Mouse (Mus musculus) macrophage (primary cell): ENCODE measurements around the gene Abo. TPM values are rescaled to one million over a fixed set of nuclear protein-coding genes. Genes with fewer than 3 reads are reported as not detected.
A peak's percentile ranks its signal among the peaks of the same experiment; 100 is the strongest.
"Not testable (repeated sequence)": the region's sequence is repeated elsewhere in the genome, so short reads cannot be mapped to it uniquely, and the experiment has no call there.

ENCODE experiments used
- H3K27ac ChIP-seq: fragments of 350-480 bp; formaldehyde crosslinking; 2 replicates; pipeline ENCODE4 v1.9.0; 2021
- H3K36me3 ChIP-seq: fragments of 350-480 bp; formaldehyde crosslinking; 2 replicates; pipeline ENCODE4 v1.9.0; 2021; ENCODE audit errors: inconsistent target
- H3K4me3 ChIP-seq: fragments of 350-480 bp; formaldehyde crosslinking; 2 replicates; pipeline ENCODE4 v1.9.0; 2021; ENCODE audit errors: inconsistent target
- H3K79me2 ChIP-seq: fragments of 350-480 bp; formaldehyde crosslinking; 2 replicates; pipeline ENCODE4 v1.9.0; 2021; ENCODE audit errors: inconsistent target
- WGBS: methylation state at CpG from one replicate; pipeline ENCODE4 v1.1.7; 2026; ENCODE audit warnings: inconsistent platforms; ENCODE audit not compliant: missing documents; 5-methylcytosine and 5-hydroxymethylcytosine counted together
- polyA plus RNA-seq: library from polyadenylated mRNA; stranded (reverse); fragments of 250-400 nt; gene quantifications from 3 replicates; pipeline ENCODE4 v1.2.4, GENCODE M21; 2018; ENCODE audit warnings: inconsistent platforms

The Abo gene
- polyA plus RNA-seq, 1 experiment from 2014 or later: not detected

DNA sequence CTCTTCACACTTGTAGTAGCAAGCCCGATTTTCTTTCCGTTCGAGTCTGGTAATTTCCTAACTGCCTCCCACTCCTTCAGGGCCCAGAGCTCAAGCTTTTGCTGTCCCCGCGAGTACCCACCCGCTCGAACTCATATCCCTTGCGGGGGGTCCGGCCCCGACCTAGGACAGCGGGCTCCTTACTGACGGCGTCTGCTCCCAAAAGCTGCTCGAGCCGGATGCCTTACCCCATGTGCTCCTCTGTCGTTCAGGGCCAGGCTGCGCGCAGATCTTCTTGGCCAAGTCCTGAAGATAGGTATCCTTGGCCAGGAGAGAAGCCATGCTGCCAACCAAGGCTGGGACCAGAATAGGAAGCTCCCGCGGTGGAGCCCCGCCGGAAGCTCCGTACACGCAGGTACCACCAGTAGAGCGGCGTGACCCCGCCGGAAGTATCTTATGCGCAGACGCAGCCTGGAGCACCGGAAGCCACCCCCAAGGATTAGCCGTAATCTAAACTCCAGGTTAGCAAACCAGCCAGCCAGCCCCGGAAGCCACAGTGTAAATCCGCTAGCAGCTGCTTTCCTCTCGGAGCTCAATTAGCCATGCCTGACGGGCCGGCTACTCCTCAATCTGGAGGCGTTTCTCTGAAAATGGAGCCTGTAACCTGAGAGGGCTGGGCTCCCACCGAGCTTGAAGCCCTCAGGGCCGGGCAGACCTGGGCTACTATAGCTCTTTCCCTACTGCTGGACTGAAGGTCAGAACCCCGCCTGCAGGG lies 37.9 kb upstream of the Abo start, which contains the start of gene Surf6:
Gene Surf6 (minus strand): TSS at position 413 of the 754 bp plus-strand sequence.
- H3K4me3 ChIP-seq: peak within 1 kb of the TSS; percentile 91
- peaks cover 41% of the 10 kb centered on the region for H3K36me3 ChIP-seq
- 2% methylated on average over 41 of the region's 41 CpGs for WGBS
- peaks cover 79% of the 10 kb centered on the region for H3K79me2 ChIP-seq
- H3K27ac ChIP-seq: peak within 1 kb of the TSS; percentile 71

DNA sequence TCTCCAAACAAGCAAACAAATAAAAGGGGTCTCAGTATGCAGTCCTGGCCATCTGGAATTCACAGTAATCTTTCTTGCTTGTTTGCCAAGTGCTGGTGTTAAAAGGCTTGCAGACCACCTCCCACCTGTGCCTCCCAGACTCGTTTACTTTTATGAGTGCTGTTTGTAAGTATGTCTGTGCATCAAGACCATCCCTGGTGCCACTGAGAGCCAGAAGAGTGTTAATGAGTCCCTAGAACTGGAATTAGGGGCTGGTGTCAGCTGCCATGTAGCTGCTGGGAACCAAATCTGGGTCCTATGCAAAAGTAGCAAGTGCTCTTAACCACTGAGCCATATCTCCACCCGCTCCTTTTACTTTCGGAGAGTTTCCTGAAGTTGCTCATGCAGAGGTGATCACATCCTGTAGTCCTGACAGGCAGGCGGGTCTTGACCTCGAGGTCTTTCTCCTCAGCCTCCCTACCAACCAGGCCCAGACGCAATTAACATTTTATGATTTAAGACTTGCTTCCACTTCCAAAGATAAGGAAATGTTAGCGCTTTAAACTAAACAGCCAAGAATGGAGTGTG lies 37.1 kb upstream of the Abo start:
- Histone ChIP-seq H3K27ac (peak overlapping the region; percentile 71), H3K79me2 (peaks cover 71% of the 10 kb centered on the region), H3K4me3 (peak overlapping the region; percentile 91), H3K36me3 (peaks cover 44% of the 10 kb centered on the region)
- 6% methylated on average over 7 of the region's 7 CpGs for WGBS

DNA sequence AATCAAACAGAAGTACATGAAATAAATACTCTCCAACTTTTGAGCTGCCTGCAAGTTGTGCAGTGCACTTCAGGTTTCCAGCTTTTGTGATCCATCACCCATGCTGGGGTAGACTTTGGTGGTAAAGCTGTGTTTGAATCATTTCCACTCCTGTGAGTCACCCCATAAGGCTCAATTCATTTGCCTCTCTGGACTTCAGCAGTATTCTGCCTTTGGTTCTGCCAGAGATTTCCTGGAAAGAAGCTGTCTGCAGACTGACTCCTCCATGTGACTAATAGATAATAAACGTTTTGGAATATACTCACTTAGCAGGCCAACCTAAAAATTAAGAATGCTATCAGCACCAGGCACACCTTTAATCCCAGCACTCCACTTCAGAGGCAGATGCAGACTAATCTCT lies 36.0 kb upstream of the Abo start:
- H3K36me3 ChIP-seq: peaks cover 51% of the 10 kb centered on the region
- no peak overlapping the region for H3K4me3 ChIP-seq
- peaks cover 59% of the 10 kb centered on the region for H3K79me2 ChIP-seq
- no peak overlapping the region for H3K27ac ChIP-seq
- 60% methylated on average over 1 of the region's 1 CpGs for WGBS

DNA sequence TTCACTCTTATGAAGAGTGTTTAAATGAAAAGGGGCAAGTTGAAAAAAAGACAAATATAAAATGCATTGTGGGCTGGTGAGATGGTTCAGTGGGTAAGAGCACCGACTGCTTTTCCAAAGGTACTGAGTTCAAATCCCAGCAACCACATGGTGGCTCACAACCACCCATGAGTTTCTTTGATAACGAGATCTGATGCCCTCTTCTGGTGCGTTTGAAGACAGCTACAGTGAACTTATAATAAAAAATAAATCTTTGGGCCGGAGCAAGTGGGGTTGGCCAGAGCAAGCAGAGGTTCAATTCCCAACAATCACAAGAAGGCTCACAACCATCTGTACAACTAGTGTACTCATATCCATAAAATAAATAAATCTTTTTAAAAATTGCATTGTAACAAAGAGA lies 31.1 kb upstream of the Abo start:
- H3K79me2 ChIP-seq: peaks cover 13% of the 10 kb centered on the region
- 88% methylated on average over 4 of the region's 4 CpGs for WGBS
- no peak overlapping the region for H3K27ac ChIP-seq
- H3K36me3 ChIP-seq: peaks cover 82% of the 10 kb centered on the region
- no peak overlapping the region for H3K4me3 ChIP-seq

DNA sequence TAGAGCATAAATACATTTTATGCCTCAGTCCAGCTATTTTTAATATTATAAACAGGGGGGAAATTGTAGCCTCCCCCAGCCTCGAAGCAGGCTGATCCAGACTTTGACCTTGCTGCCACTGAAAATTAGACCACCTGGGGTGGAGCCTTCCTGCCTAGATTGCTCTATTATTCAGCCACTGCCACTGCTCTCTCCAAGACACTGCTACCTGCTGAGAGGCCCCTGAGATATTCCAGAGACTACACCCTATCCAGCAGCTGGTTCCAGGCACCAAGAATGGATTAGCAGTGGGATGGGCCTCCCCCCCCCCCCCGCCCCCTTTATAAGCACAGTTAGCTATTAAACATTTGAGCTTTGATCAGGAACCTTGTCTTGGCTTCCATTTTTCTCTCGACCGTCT lies 21.4 kb upstream of the Abo start:
- not testable (repeated sequence) for H3K27ac ChIP-seq, H3K79me2 ChIP-seq, H3K4me3 ChIP-seq
- H3K36me3 ChIP-seq: peaks cover 18% of the 10 kb centered on the region; the same call in 1 of the 2 replicates
- 97% methylated on average over 3 of the region's 4 CpGs for WGBS

DNA sequence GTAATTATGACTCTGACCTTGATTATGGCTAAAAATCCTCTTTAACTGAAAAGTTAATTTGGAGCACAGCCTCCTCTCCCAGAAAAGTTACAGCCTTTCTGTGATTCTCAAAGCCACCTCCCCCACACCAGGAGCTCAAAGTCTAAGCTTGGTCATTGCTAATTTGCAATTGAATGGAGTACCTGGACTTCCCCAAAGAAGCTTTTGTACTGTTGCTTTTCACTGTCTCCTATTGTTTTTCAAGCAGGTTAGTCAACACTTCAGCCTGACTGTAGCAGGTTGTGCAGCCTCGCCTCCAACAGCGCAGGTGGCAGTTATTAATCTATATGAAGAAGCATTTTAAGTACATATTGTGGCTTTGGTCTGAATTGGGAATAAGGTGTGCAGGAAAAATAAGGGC lies 20.8 kb upstream of the Abo start:
- 97% methylated on average over 2 of the region's 2 CpGs for WGBS
- peaks cover 15% of the 10 kb centered on the region; the same call in 1 of the 2 replicates for H3K36me3 ChIP-seq
- not testable (repeated sequence) for H3K27ac ChIP-seq, H3K4me3 ChIP-seq, H3K79me2 ChIP-seq

DNA sequence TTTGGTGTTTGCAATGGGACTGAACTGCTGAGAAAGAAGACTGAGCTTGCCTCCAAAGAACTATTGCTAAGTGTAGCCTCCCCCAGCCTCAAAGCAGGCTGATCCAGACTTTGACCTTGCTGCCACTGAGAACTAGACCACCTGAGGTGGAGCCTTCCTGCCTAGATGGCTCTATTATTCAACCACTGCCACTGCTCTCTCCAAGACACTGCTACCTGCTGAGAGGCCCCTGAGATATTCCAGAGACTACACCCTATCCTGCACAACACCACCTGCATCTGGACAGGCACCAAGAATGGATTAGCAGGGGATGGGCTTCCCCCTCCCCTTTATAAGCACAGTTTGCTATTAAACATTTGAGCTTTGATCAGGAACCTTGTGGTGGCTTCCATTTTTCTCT lies 13.8 kb upstream of the Abo start:
- no peaks in the 10 kb centered on the region for H3K36me3 ChIP-seq
- no peak overlapping the region for H3K4me3 ChIP-seq
- no peak overlapping the region for H3K27ac ChIP-seq
- H3K79me2 ChIP-seq: no peaks in the 10 kb centered on the region

DNA sequence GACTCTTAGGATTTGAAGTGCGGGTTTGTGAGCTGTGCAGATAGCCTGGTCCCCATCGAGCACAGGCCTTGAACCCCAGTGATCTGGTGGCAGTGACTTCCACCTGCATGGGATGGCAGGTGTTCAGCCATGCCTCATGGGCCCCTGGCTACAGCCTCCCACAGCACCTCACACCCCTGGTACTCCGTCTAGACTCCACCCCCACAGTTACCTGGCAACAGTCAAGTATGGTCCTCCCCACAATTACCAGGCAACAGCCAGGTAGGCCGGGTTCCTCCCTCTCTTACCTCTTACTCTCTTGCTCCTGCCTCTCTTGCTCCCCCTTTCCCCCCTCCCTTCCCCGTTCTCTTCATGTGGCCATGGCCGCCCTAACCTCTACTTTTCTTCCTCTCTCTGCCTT lies 5.9 kb upstream of the Abo start:
- Histone ChIP-seq H3K4me3 (no peak overlapping the region), H3K36me3 (no peaks in the 10 kb centered on the region), H3K79me2 (no peaks in the 10 kb centered on the region), H3K27ac (no peak overlapping the region)
- 80% methylated on average over 6 of the region's 6 CpGs for WGBS

DNA sequence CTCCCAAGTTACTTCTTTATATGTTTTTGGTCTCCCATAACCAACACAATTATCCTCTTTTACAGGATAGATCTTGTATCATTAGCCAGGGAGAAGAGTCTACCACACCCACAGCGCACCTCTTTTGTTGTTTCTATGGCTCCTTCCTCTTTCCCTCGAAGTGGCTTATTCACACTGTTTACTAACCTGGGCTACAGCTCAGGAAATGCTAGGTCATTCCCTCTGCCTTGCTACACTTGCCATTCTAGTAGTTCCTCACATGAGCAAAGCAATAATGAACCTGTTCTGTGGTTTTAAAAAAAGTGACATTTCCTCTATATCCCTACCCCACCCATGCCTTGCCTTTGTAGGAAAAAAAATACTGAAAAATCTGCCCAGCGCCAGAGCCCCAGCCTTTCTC lies 1.9 kb downstream of the Abo start:
- no peak overlapping the region for H3K27ac ChIP-seq
- H3K79me2 ChIP-seq: no peaks in the 10 kb centered on the region
- H3K36me3 ChIP-seq: no peaks in the 10 kb centered on the region
- WGBS: 0% methylated on average over 3 of the region's 3 CpGs
- H3K4me3 ChIP-seq: no peak overlapping the region

DNA sequence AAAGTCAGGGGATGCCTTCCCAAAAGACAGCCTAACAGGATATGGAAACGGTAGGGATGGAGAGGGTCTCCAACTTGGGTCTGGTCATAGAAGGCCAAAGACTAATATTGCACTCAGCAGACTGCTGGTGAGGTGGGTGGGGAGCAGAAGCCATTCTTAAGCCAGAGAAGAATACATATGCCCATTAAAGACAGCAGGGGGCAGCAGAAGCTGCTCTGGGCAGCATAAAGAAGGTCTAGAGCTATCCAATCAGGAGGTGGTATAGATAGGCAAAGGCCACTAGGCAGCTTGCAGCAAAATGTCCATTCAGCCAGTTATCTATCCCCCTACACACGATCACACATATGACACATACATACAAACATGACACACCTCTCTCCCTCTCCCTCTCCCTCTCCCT lies 17.1 kb downstream of the Abo start:
- Histone ChIP-seq H3K36me3 (no peaks in the 10 kb centered on the region), H3K27ac (no peak overlapping the region), H3K4me3 (no peak overlapping the region), H3K79me2 (no peaks in the 10 kb centered on the region)
- WGBS: 42% methylated on average over 2 of the region's 2 CpGs

DNA sequence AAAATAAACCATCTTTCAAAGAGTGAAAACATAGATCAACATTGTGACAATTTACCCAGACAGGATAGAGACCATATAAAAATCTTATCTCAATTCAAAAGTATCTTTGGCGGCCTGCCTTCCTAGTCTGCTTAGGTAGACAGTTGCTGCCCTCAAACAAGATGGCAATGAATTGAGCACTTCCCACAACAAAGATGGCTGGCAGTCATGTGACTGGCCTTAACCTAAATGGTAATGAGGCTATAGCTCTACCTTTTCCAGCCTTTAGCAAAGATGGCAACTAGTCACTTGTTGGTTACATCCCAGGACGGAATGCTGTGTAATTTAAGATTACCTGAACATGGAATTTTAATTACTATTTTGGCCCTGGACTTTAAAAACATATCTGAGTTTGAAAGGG lies 32.3 kb downstream of the Abo start:
- 100% methylated on average over 2 of the region's 2 CpGs for WGBS

DNA sequence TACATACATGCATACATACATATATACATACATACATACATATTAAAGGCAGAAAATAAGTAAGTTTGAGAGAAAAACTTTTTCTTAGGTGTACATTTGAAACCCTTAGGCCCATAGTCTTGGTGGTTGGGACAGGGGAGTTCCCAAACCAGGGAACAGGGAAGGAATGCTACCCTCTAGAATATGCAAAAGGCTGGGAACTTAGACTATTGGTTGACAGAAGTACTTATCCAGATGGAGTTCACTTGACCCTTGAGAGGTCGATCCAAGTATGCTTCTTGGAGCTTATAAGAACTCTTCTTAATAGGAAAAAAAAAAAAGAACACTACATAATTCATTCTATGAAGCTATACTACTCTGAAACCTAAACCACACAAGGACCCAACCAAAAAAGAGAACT lies 36.7 kb downstream of the Abo start:
- no peaks in the 10 kb centered on the region for H3K36me3 ChIP-seq

More for the DNA sequence above, 32.3 kb downstream of the Abo start:
- Histone ChIP-seq H3K27ac (no peak overlapping the region), H3K79me2 (no peaks in the 10 kb centered on the region), H3K4me3 (no peak overlapping the region), H3K36me3 (no peaks in the 10 kb centered on the region)

DNA sequence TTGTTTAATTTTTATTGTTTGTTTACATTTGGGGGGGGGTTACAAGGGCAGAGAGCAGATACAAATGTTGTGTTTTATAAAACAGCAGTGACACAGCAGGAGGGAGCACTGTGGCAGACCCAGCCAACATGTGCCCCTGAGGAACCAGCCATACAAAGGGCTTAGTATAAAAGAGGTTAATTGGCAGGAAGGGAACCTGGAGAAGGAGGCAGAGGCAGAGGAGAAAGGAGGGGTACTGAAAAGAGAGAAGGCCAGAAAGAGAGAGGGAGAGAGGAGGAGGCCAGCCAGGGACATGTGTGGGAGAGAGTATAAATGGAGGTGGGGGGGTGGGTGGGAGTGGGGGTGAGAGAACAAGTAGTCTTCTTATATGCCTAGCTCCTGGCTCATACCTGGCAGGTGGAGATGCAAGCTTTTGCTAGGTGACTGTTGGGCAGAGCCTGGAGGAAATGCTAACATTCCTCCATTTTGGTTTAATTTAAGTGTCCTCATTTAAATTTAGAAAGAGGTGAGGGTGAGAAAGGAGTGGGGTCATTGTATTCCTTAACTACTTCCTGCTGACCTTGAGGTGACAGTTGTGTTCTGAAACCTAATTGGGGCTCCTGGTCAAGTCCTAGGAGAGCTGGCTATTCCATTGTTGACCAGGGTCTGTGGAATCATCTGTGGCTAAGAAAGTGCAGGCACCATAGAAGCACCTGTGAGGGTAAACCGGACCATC lies 37.4 kb downstream of the Abo start:
- Histone ChIP-seq H3K4me3 (no peak overlapping the region), H3K36me3 (no peaks in the 10 kb centered on the region), H3K79me2 (no peaks in the 10 kb centered on the region), H3K27ac (no peak overlapping the region)
- WGBS: 89% methylated on average over 1 of the region's 1 CpGs

More for the DNA sequence above, 36.7 kb downstream of the Abo start:
- no peak overlapping the region for H3K27ac ChIP-seq
- 89% methylated on average over 1 of the region's 1 CpGs for WGBS
- H3K79me2 ChIP-seq: no peaks in the 10 kb centered on the region
- H3K4me3 ChIP-seq: no peak overlapping the region
